Mouse (Mus musculus): ENCODE data around the gene Trub1.

Gene Trub1

DNA sequence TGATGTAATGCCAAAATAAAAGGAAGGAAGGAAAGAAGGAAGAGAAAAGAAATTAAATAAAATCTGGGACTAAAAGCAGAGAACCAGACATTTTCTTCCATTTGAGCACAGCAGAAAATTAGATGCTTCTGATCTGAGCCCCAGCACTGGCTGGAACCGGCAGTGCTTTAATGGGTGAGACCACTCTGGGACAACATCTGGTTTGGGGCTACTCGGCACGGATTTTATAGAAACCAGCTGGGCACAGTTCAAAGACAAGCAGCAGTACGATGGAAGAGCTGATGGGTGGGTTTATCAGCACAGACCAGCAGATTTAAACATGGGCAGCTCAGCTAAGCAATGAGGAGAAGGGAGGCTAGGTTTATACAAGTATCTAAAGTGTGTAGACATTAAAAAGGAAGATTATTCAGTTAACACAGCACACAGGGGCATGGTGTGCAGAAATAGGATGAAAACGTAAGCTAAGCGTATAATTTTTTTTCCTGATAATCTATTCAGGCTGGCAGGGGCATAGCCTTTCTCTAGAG, 46.2 kb downstream of the Trub1 start:
- DNase-seq: no peak

DNA sequence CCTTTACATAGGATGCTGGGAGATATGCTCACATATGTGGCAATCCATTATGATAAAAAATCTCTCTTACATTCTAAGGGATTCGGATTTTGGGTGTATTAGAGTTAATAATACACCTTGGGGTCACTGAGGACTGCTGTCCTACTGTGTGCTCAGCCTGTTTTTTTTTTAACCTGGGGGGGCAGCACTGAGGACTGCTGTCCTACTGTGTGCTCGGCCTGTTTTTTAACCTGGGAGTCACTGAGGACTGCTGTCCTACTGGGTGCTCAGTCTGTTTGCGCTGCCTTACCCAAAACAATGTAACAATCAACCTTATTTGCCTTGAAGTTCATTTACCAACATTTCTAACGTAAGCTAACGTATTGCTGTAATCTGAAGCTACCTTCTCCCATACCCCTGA, 47.5 kb downstream of the Trub1 start:
- DNase-seq: no peak

DNA sequence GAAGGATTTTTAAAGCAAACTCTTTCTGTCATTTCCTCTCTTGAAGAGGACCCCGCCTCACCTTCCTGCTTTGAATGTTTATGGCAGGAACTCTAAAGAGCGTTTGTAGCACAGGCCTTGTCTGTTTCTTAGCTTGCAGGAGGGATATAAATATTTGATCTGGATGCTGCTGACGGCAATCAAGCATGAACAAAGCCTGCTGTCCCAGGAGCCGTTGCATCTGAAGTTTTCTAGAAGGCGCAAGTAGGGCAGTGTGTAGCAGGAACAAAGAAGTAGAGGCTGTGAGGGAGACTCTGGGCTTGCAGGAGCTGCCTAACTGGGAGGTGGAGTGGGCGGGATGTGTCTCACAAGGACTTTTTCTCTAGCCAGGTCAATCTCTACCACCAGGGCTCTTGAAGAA, 50.4 kb downstream of the Trub1 start:
- DNase-seq: no peak

DNA sequence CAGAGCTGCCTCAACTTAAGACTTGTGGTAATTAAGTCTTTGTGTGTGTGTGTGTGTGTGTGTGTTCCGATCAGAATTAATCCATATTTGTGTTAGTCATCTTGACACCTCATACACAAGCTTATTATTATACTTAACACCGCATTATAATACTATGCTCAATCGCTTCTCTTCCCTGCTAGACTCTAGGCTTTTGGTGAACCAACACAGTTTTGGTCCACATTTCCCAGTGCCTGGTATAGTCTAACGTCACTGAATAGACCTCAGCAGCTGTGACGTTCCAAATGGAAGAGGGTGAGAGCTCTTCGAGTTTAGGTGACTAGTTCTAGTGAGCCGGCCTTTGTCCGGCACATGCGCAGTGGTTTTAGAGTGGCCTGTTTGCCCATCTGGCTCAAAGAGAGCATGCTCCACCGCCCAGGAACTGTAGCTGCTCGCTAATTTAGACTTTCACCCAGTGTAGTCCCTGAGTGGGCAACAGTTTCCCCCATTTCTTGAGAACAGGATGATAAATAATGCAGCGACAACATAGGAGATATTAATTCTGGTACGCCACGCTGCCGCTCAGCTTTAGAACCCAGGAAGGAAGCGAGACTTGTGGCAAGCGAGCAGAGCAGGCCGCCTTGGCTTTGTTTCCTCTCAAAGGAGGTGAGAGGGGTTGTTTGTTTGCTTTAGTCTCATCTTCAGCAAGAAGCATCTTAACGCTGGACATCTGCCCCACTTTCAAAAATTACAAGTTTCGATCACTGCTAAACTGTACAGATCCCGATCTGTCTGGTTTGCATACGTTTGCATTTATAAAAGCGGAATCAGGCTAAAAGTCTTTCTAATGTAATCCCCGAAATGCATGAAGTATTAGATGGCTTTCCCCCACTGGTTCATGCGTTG, 52.6 kb downstream of the Trub1 start:
- no peak for DNase-seq

DNA sequence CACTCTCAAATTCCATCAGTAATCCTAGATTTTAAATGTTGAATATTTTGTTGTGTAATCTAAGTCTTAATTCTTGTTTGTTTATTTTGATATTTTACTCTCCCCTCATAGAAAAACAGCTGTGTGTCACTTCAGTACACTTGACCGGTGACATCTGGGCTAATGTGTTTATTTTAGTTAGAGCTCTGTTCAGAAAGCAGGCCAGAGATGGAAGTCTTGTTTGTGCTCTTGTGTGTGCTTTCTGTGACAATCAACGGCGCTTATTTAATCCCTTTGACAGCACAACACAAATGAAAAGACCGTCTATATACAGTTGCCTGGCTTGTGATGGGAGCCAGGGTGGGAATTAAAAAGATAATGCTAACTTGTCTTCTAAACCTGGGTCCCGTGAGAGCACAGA, 53.9 kb downstream of the Trub1 start:
- DNase-seq: no peak

DNA sequence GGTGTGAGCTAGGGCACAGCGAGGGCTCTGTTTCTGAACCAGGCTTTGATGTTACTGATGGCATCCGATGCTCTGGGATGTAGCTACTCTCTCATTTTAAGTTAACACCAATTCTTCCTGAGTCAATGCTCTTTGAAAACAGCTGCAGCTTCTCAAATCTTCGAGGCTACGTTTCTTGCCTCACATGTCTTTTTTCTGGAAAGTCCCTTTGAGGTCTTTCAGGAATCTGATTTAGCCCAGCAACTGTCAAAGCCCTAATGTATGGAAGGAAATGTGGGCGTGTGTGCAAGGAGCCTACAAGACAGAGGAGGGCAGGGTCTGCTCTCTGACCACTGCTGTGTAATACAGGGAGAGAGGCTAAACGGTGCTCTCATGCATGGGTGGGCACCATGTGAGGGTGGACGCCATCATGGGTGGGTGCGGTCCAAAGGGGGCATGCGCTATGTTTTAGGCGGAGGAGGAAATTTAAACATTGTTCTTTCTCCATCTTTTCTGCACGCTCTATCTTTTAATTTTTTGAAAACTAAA, 55.6 kb downstream of the Trub1 start:
- no peak for DNase-seq

DNA sequence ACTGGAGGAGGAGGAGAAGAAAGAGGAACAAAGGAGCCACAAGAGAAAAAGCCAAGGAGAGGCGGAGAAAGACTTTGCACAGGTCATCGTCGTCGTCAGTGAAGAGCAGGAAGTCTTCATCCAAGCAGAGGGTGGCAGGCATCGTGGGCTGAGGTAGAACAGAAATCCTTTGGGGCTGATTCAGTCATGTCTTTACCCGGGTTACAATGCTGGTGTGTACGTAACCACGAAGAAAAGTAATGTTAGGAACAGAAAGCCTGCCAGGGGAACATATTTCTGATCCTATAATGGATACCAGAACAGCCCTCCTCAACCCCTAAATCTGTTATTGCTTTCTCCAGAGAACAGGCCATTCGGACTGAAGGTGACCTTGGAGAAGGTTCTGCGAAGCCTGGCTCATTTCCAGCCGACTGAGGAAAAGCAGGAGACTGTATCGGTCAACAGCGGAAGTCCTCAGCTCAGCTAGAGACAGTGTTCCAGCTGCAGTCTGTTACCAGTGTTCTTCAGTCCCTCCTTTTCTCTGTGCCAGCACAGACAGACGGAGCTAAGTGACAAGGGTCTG, 57.1 kb downstream of the Trub1 start:
- peak; percentile 75 to 81 for DNase-seq

DNA sequence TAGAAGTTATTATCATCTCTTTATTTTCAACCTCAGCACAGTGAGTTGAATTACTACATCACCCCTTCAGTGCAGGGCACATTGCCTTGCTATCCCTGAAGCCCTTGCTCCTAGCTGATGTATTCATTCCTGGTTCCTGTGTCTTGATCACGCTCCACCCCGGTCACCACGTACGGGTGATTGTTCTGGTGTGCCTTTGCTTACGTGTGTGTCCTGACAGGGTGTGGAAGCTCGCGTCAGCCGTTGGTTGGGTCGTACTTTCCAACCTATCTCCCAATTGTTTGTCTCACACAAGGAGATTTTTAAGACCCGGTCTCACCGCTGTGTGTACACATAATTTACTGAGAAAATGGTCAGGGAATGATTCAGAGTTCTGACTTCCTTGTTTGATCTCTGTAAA, 58.1 kb downstream of the Trub1 start:
- no peak for DNase-seq

DNA sequence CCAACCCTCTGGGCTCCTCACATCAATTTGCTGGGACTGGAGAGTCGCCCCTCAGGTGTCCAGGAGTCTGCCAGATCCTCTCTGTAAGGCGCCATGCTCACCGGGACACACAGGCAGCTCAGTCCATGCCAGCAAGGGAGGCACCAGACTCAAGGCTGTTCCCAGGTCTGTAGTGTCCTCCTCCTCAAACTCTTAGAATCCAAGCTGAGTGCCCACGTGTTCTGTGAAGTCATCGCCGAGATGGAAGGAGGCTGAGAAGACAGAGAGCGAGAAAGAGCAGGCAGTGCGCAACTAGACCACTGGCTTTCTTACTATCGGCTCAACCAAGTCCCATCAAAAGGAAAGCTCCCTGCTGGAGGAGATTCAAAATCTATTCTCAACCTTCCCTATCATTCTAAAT, 60.4 kb downstream of the Trub1 start:
- no peak for DNase-seq

DNA sequence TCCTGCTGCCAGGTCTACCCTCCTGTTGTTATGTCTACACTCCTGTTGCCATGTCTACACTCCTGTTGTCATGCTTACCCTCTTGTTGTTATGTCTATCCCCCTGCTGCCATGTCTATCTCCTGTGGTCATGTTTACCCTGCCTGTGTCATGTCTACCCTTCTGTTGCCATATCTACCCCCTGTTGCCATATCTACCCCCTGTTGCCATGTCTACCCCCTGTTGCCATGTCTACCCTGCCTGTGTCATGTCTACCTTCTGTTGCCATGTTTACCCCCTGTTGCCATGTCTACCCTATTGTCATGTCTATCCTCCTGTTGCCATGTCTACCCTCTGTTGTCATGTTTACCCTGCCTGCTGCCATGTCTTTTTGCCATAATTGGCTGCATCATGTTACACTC, 69.0 kb downstream of the Trub1 start:
- DNase-seq: no peak

DNA sequence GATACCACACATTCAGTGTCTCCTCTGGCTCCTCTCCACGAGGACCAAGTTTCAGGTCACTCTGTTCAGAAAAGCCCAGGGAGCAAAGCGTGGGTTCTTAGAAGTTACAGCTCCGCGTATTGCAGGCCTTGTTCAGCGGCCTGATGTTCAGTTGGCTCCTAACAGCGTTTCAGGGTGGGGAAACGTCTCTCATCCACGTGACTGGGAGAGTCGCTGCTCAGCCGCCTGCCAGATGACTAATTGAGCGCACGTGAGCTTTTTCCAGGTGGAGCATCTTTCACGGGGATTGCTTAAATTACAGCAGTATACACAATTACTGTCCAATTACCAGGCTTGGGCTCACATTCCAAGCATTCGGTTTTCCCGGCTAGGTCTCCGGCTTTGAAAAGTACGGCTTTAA, 70.7 kb downstream of the Trub1 start:
- DNase-seq: no peak

DNA sequence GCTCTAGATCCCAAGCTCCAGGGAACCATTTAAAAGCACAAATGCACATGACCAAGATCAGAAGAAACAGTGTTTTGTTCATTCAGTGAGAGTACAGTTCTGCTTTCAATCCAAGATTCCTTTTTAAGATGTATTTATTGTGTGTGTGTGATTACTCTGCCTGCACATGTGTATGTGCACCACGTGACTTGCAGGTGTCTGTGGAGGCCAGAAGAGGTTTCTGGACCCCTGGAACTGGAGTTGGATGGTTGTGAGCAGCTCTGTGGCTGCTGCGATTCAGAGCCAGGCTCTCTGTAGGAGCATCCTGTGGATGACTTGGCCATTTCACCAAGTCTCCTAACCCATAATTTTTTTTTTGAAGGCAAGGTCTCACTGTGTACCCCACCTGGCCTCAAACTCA, 73.0 kb downstream of the Trub1 start:
- no peak for DNase-seq

DNA sequence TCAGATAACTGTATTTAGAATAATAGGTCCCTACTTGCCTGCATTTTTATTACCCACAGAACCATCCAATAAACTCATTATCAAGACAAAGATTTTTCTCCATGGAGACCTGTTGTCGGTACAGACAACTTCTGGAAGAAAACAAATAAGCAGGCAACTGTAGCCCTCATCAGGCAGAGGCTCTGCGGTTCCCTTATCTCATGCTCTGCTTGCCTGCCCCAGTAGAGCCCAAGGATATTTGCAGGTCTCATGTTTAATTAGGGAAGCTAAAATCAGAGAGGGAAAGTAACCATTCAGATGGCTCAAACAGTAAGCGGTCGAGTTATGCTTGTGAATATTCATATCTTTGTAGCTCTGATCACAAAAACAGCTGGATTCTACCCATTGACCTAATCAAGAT, 77.5 kb downstream of the Trub1 start:
- no peak for DNase-seq

DNA sequence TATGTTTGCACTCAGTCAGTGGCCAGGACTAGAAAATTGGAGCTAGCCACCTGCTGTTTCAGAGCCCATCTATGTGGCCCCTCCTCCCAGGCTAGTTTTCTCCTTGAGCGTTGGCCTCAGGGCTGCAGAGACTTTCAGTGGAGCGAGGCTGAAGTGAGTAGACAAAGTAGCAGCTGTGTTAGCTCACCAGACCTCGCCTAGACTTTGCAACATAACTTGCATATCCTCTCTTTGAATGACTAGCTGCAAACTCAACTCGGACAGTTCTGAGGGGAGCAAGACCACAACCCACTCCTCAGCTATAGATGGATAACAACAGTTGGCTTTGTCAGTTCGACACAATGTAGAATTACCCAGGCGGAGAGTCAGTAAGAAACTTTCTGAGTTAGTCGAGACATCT, 81.5 kb downstream of the Trub1 start:
- peak in 1 of 2 experiments; percentile 40 for DNase-seq

DNA sequence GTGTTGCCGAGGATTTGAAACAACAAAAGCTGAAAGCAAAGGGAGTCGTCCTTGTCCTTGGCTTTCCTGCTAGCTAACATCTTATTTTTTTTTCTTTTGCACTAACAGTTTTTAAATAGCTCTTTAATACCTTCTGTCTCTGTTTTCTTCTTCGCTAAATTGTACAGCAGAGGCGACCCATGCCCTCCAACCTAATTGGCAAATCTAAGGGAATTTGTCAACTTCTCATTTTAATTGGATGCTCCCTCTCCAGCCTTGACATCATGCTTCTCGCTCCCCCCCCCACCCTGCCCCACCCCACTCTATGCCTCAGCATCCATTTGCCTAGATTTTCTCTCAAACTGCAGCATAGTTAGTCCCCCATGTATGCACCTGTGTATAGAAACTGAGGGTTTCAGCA, 83.8 kb downstream of the Trub1 start:
- DNase-seq: no peak

DNA sequence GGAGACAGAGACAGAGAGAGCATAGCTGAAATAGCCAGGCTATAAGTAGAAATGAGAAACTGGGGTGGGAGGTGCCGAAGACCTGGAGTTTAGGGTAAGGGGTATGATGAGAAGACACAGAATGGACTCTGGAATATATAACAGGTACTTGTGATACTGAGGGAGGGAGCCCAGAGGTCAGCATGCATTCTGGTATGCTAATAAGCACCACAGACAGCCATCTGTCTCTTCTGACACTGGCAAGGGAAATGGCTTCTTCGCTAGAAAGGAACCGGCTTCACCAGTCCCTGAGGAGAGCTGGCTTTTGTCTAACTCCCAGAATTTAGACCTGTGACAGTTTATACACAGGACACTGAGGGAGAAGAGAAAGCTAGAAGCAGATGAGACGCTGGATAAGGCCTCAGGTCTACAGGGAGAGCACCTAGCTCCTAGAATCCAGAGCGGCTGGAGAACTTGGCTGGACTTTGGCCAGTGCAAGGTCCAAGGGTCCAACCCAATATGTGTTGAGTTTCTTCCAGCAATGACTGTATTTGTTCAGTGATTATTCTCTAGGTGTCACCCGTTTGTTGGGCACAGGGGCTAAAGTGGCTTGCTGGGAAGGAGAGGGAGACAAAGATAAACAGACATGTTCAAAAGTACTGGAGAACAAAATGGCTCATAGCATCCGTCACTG, 84.9 kb downstream of the Trub1 start:
- DNase-seq: peak in 1 of 2 experiments; percentile 30

DNA sequence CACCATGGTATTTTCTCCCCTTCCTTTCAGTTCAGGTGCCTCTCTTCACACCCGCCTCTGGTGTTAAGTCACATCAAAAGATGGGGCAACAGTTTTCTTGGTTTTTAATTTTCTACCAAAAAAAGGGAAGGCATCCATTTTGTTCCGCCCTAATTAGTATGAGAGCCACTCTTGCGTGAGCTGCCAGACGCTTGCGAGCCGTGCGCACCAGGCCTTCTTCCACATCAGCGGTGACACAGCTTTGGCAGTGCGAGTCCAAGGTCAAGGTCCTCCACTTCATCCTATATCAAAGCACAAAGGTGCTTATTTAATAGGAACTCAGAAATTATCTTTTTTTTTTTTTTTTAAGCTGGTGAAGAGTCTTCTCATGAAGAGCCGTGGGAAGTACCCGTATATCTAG, 87.4 kb downstream of the Trub1 start:
- DNase-seq: no peak
